Mouse (Mus musculus) embryo, embryonic 10.5 days (tissue): ENCODE data around the gene Inpp5f.
"Not testable (repeated sequence)": the region's sequence is repeated elsewhere in the genome, so short reads cannot be mapped to it uniquely, and the experiment has no call there.

ENCODE experiments used
- DNase-seq: peaks from one replicate; pipeline ENCODE4 v3.0.0-alpha.2; 2015; ENCODE audit warnings: low spot score

Inpp5f gene

GRCm38 (mm10) chr7:128664861-128665377 is 53.8 kb downstream of the Inpp5f start:
- DNase-seq = no peak

GRCm38 (mm10) chr7:128667788-128668187 is 56.7 kb downstream of the Inpp5f start:
- no peak for DNase-seq

- DNase-seq = peak; percentile 22
Measured at GRCm38 (mm10) chr7:128668831-128669230, 57.7 kb downstream of the Inpp5f start.

DNA sequence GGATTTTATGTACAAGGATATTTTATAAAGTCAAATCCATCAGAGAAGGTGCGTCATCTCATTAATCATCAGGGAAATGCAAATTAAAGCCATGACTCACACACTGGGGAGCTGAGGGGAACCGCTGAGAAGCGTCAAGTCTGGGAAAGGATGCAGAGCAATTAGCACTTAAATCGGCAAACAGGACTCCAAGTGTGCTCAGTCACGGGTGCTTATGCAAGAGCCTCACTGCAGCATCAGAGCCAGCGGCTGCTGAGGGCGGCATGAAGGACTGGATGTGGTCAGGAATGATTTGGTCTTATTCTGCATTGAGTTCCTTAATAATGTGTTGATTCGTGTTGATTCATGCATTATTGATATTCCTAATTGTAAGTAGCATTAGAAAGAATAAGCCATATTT is 60.8 kb downstream of the Inpp5f start:
- DNase-seq = peak; percentile 57

DNA sequence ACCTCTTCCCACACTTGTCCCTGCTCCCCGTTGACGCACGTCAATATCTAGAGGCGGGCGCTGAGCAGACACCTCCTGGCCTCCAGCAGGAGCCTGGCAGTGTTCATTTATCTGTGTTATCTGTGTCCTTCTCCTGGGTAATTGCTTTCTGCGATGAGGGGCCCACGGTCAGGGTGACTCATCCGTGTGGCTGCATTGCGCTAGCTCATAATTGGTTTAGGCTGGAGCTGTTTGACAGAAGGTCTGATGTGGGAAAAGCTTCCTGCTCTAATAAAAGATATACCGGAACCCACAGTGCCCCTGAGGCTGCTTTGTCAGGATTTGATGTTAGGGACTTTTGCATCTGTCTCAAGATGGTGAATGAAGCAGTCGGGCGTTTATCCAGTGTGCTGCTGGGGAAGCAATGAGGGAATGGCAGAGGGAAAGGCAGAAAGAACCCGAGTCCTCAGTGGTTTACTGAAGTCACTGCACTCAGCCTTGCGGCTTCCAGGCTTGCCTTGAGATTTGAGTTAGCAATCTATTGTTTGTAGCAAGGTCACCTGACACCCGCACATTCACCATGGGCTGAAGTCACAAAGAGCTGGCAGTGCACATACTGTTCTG is 61.4 kb downstream of the Inpp5f start:
- DNase-seq = peak; percentile 56

DNA sequence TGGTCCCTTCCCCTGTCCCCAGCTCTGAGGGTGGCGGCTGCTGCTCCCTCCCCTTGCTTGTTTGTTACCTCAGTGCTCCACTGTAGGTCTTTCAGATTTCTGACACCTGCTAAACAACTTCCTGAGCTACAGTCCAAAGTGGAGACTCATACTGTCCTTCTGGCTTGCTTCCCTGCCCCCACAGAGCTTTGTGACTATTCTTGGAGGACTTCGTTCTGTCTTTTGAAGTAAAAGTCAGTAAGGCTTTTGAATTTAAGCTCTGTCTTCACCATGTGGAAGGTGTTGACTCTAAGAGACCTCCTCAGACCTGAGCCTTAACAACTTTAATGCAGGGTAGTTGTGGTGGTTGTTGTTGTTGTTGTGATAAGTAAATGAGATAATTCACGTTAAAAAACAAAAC is 67.4 kb downstream of the Inpp5f start:
- no peak for DNase-seq

DNA sequence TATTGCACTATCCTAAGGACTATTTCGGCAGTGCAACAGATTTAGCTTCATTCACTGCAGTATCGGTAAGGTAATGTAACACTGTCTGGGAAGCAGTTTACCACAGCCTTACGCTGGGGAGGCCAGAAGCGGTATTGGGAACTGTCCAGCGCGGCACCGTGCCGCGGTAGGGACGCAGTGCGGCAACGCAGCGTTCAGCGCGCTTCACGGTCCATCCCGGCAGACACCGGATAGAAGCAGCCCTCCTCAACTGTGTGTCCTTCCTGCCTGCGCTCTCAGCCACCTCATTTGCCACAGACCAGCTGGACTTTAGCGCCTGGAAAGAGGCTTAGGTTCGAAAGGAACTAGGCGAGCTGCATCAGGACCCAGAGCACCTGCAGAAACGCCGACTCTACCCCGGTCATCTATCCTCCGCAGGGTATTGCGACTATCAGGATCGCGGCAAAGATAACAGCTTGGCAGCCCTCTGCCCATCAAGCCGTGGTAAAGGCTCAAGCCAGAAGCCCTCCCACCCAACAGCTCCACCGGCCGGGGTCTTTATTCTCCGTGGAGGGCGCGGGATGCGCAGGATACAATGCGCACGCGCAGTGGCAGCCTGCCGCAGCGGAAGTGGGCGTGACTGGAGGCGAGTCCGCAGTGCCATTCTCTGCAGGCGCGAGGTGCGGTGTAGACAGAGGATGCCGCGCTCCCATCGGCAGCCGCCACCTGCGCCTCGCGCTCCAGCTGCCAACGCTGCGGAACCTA is 76.9 kb downstream of the Inpp5f start:
- DNase-seq = peak; percentile 81

DNA sequence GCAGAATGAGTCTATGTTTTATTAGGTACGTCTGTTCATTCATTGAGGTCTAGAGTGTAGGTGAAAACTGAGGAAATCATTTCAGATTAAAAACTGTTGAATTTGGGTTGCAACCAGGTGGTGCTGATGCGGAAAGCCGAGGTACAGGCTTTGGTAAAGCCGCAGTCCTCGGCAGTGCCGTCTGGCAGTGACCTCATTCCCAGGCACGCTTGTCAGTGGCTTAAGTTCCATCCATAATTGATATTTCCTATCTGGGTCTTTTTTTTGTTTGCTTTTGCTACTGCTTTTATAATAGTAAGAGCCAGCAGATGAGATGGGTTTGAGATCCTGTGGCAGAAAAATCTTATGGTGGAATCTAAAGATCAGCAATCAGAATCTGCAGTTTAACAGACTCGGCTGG is 78.2 kb downstream of the Inpp5f start:
- DNase-seq = no peak

DNA sequence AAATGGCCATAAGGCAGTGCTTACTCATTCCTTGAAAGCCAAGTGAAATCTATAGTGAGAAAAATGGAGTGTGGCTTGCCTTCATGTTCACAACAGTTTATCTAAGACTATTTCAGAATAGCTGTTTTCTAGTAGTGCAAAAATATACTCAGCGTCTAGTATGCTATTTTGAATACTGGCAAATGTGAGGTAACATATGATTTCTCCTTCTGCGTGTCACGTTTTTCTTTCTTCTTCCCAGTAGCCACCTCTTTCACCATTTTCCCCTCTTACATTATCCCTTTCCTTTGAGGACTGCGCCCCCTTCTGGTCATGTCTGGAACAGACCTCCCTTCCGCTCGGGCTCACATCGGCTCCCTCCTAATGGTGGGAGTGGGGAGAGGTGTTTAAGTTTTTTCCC is 78.9 kb downstream of the Inpp5f start:
- DNase-seq = peak; percentile 90

DNA sequence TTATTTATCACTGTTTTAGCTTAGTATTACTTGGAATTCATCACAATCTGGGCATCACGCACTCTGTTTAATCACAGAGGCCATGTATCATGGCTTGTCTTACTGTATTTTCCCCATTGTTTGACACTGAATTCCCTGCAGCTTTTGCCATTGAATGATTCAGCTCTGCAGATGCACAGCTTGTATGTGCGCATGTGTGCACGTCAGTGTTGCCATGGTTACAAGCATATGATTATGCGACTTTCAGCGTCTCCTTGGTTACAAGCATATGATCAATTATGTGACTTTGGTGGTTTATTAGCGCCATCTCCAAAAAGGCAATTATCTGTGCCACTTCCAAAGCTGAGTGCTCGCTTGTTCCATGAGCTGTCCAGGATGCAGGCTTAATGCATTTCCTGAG is 79.7 kb downstream of the Inpp5f start:
- peak; percentile 55 for DNase-seq

DNA sequence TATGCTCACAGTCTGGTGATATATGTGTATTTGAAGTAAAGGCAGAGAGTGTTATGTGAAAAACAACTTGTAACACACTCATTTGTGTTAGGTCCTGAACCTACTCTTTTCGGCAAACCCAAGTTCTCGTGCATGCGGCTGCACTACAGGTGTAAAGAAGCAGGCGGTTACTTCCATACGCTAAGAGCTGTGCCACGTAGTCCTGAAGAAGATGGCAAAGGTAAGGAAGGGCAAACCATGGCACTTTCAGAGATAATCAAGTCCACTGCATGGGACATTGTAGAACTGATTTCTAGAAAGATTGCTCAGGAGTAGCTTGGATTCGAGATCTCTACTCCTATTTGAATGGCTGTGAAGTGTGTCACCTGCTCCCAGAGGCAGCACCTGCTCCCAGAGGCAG is 81.0 kb downstream of the Inpp5f start:
- no peak for DNase-seq

GRCm38 (mm10) chr7:128694848-128695247 is 83.7 kb downstream of the Inpp5f start:
- DNase-seq = no peak

DNA sequence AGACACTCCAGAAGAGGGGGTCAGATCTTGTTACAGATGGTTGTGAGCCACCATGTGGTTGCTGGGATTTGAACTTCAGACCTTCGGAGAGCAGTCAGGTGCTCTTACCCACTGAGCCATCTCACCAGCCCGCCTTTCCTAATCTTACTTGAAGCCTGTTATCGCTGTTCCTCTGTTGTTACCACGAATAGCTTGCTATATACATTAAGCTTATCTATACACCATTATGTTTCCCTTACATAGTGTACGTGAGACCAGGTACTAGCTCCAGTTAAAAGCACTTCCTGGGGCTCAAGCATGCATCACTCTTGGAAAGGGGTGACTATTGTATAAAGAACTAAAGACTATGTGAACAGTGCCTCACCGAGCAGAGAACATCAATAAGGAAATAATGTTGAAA is 88.8 kb downstream of the Inpp5f start:
- not testable (repeated sequence) for DNase-seq

DNA sequence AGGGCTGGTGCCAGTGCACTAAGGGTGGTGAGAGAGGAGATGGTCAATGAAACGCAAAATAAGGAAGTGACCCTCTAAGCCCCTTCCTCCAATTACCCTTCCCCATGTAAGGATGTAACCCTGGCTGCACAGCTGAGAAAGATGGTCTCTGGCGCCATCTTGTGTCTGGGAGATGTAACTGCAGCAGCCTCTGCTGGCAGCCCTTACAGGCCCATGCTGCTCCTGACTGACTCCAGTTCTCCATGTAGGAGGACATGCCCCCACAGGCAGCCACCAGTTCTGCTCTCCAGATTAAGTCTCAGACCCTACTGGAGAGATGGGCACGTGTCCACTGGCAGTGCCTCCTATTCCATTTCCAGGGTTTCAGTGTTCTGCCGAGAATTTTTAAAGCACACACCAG is 94.6 kb downstream of the Inpp5f start:
- peak; percentile 87 for DNase-seq

DNA sequence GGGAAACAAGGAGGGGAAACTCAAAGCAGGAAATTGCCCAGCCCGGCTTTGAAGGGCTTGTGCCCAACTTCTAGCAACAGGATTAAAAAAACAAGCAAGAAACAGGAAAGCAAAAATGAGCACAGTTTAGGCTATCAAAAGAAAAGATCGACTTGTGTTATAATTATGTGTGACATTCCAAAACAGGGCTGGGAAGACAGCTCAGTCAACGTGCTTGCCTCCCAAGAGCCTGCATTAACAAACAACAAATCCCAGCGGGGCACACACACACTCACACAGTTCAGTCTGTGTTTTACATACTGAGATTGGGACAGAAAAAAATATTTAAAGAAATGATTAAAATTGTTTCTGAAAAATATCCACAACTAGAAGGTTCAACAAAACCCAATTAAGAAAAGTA is 106.9 kb downstream of the Inpp5f start:
- no peak for DNase-seq

DNA sequence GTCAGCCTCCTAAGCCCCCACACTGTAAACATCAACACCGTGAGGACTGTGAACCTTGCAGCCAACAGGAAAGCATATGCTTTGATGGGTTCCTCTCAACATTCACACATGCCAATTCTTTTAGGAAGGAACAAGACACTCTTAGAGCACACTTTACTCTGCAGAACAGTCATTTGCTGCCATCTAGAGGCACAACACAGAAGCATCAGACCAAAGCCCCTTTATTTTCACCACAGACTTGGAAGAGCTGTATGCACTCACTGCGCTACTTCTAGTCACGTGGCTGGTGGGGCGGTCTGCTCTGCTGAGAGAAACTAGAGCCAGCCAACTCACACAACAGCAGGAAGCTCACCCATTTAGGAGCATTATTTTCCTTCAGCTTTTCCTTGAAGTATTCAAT is 113.6 kb downstream of the Inpp5f start:
- DNase-seq = peak; percentile 82

GRCm38 (mm10) chr7:128725189-128725588 is 114.1 kb downstream of the Inpp5f start:
- DNase-seq = no peak

- DNase-seq = no peak
Measured at GRCm38 (mm10) chr7:128726999-128727398, 115.9 kb downstream of the Inpp5f start.

GRCm38 (mm10) chr7:128727701-128728100 is 116.6 kb downstream of the Inpp5f start:
- no peak for DNase-seq

GRCm38 (mm10) chr7:128728738-128729137 is 117.6 kb downstream of the Inpp5f start:
- no peak for DNase-seq

DNA sequence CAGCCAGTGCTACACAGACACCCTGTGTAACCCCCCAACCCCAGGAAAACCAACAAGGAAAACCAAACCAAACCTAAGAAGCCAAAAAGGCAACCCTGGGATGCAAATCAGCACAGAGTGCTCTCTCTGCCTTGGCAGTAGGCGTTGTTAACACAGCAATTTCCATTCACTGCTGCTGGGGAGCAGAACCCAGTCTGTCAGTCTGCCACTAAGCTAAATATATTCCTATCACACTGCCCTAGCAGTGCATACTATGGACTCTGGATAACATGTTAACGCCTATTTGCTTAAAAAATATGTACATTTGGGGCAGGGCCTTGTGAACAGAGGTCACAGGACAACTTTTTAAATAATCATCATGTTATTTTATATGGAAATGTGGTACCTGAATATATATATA is 120.5 kb downstream of the Inpp5f start:
- no peak for DNase-seq

GRCm38 (mm10) chr7:128738041-128738440 is 126.9 kb downstream of the Inpp5f start:
- no peak for DNase-seq

DNA sequence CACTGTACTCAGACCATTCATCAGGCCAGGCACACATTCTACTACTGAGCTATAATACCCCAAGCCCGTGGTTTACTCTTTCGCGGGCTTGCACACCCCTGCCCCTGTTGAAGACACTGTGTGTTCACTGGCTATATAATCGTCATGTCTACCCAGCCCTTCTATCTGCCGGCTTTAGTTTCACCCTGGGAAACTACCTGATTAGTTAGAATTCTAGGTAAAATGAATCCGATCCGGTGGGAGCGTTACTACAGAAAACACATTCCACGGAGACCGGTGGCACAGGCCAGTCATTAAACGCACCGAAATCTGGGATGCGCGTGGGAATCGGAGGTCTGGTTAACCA is 128.0 kb downstream of the Inpp5f start:
- DNase-seq = peak; percentile 14
